Mouse (Mus musculus) bone marrow, adult 2 months (tissue): Measurements from ENCODE around the gene Gpbp1.

ENCODE experiments used
- CTCF ChIP-seq: fragments of 200-500 bp; IDR thresholded peaks from 2 replicates; pipeline ENCODE4 v1.5.1; 2011; ENCODE audit warnings: low read length, control low read depth; ENCODE audit not compliant: control insufficient read depth, insufficient read depth
- POLR2A ChIP-seq: fragments of 200-500 bp; IDR thresholded peaks from 2 replicates; pipeline ENCODE4 v1.6.1; 2011; ENCODE audit warnings: low read depth, mild to moderate bottlenecking, control low read depth, low read length, borderline replicate concordance; ENCODE audit not compliant: control insufficient read depth

- 0 out of 2 replicates have a peak, but pooled peaks have one; percentile 6 for TF ChIP-seq POLR2A
- TF ChIP-seq CTCF: peak; percentile 15; the same call in 1 of the 2 replicates
These were observed 1.0 kb downstream of the Gpbp1 start for GRCm38 (mm10) chr13:111488651-111489501.
